Mouse (Mus musculus): ENCODE results near the gene Npcd.
"Not testable (repeated sequence)": the region's sequence is repeated elsewhere in the genome, so short reads cannot be mapped to it uniquely, and the experiment has no call there.

Gene Npcd

GRCm38 (mm10) chr15:79832064-79832900 lies 1.8 kb downstream of the Npcd start:
- no peak for DNase-seq (ENCODE audit: extremely low read depth, low read depth, low spot score)

GRCm38 (mm10) chr15:79830388-79830787 lies 3.6 kb downstream of the Npcd start:
- no peak for DNase-seq (ENCODE audit: extremely low read depth, low read depth, low spot score)

GRCm38 (mm10) chr15:79829431-79829830 lies 4.6 kb downstream of the Npcd start:
- no peak for DNase-seq (ENCODE audit: extremely low read depth, low read depth, low spot score)

GRCm38 (mm10) chr15:79828366-79829035 lies 5.5 kb downstream of the Npcd start:
- no peak for DNase-seq (ENCODE audit: extremely low read depth, low read depth, low spot score)

- no peak for DNase-seq (ENCODE audit: extremely low read depth, low read depth, low spot score)
These were observed 6.2 kb downstream of the Npcd start for GRCm38 (mm10) chr15:79827778-79828210.

- DNase-seq (ENCODE audit: extremely low read depth, low read depth, low spot score) = no peak
These were observed 6.8 kb downstream of the Npcd start for GRCm38 (mm10) chr15:79827061-79827777.

- DNase-seq (ENCODE audit: extremely low read depth, low read depth, low spot score) = no peak
These were observed 7.7 kb downstream of the Npcd start for GRCm38 (mm10) chr15:79826221-79826935.

GRCm38 (mm10) chr15:79825146-79825825 lies 8.8 kb downstream of the Npcd start:
- DNase-seq (ENCODE audit: extremely low read depth, low read depth, low spot score) = no peak

GRCm38 (mm10) chr15:79823588-79824280 lies 10.3 kb downstream of the Npcd start:
- DNase-seq (ENCODE audit: extremely low read depth, low read depth, low spot score) = no peak

- DNase-seq (ENCODE audit: extremely low read depth, low read depth, low spot score) = no peak
These were observed 11.5 kb downstream of the Npcd start for GRCm38 (mm10) chr15:79822265-79823199.

- DNase-seq (ENCODE audit: extremely low read depth, low read depth, low spot score) = no peak
These were observed 15.7 kb downstream of the Npcd start for GRCm38 (mm10) chr15:79818325-79818724.

GRCm38 (mm10) chr15:79813666-79814258 lies 20.3 kb downstream of the Npcd start:
- DNase-seq (ENCODE audit: extremely low read depth, low read depth, low spot score) = no peak

GRCm38 (mm10) chr15:79812840-79813239 lies 21.2 kb downstream of the Npcd start:
- not testable (repeated sequence) for DNase-seq (ENCODE audit: extremely low read depth, low read depth, low spot score)

GRCm38 (mm10) chr15:79810997-79811396 lies 23.0 kb downstream of the Npcd start:
- no peak for DNase-seq (ENCODE audit: extremely low read depth, low read depth, low spot score)

- no peak for DNase-seq (ENCODE audit: extremely low read depth, low read depth, low spot score)
These were observed 24.0 kb downstream of the Npcd start for GRCm38 (mm10) chr15:79810061-79810460.

GRCm38 (mm10) chr15:79808658-79809057 lies 25.4 kb downstream of the Npcd start:
- DNase-seq (ENCODE audit: extremely low read depth, low read depth, low spot score) = no peak

GRCm38 (mm10) chr15:79808114-79808513 lies 25.9 kb downstream of the Npcd start:
- no peak for DNase-seq (ENCODE audit: extremely low read depth, low read depth, low spot score)

- DNase-seq (ENCODE audit: extremely low read depth, low read depth, low spot score) = no peak
These were observed 27.0 kb downstream of the Npcd start for GRCm38 (mm10) chr15:79807050-79807449.
